Mouse (Mus musculus) CH12.LX (cell line): ENCODE data around the gene Asphd1. TPM values are rescaled to one million over a fixed set of nuclear protein-coding genes. Genes with fewer than 3 reads are reported as not detected.

Experiments
- DNase-seq: peaks from one replicate; pipeline ENCODE4 v3.0.0-alpha.2; 2013; ENCODE audit errors: extremely low read depth
- H3K27ac ChIP-seq: 2 replicates; pipeline ENCODE4 v1.5.1; 2012; ENCODE audit warnings: low read depth, mild to moderate bottlenecking, control low read depth, moderate library complexity; ENCODE audit not compliant: insufficient read depth
- H3K27me3 ChIP-seq: replicated peaks from 2 replicates; pipeline ENCODE3; 2012; ENCODE audit warnings: inconsistent platforms
- H3K36me3 ChIP-seq, 2 experiments: replicated peaks in 1 of 2; 2 replicates each; pipeline versions ENCODE3 to v1.6.1; 2012; ENCODE audit warnings: inconsistent platforms in 1 of 2, low read length in 1 of 2, mild to moderate bottlenecking in 1 of 2, mixed read lengths in 1 of 2, moderate library complexity in 1 of 2; ENCODE audit not compliant: control insufficient read depth in 1 of 2, insufficient read depth in 1 of 2
- H3K4me1 ChIP-seq, 2 experiments: 2 replicates each; pipeline ENCODE4 v1.6.1; 2012; ENCODE audit warnings: inconsistent platforms in 1 of 2, moderate library complexity in 1 of 2; ENCODE audit not compliant: insufficient read depth in 2 of 2, control insufficient read depth in 1 of 2
- H3K4me2 ChIP-seq: 2 replicates; pipeline ENCODE4 v1.6.1; 2012; ENCODE audit warnings: low read depth, mild to moderate bottlenecking, control low read depth; ENCODE audit not compliant: poor library complexity, insufficient read depth, severe bottlenecking
- H3K4me3 ChIP-seq, 3 experiments: fragments of 150-350 bp in 1 of 3; sonication (generic) in 1 of 3; replicated peaks in 1 of 3; 2 replicates each; pipeline versions ENCODE3 to v1.5.1; 2011 to 2012; ENCODE audit warnings: low read depth in 2 of 3, low read length in 2 of 3, mild to moderate bottlenecking in 2 of 3, moderate library complexity in 2 of 3, control low read depth in 1 of 3, improper control_type of control experiment in 1 of 3, inconsistent platforms in 1 of 3, mixed read lengths in 1 of 3; ENCODE audit not compliant: poor library complexity in 1 of 3
- H3K79me2 ChIP-seq: replicated peaks from 2 replicates; pipeline ENCODE4 v1.6.1; 2012; ENCODE audit warnings: mild to moderate bottlenecking, moderate library complexity; ENCODE audit not compliant: control insufficient read depth, poor library complexity, insufficient read depth, severe bottlenecking; ENCODE audit errors: extremely low read depth
- H3K9ac ChIP-seq: 2 replicates; pipeline ENCODE4 v1.6.1; 2012; ENCODE audit warnings: low read depth, mild to moderate bottlenecking, control low read depth, moderate library complexity; ENCODE audit not compliant: insufficient read depth
- H3K9me3 ChIP-seq: replicated peaks from 2 replicates; pipeline ENCODE3; 2012; ENCODE audit warnings: low read length, inconsistent platforms, mixed read lengths
- BHLHE40 ChIP-seq: IDR thresholded peaks from 2 replicates; pipeline ENCODE4 v1.6.1; 2011; ENCODE audit warnings: mild to moderate bottlenecking, low read depth, low read length, improper control_type of control experiment
- CHD1 ChIP-seq: IDR thresholded peaks from 2 replicates; pipeline ENCODE4 v1.6.1; 2012; ENCODE audit warnings: low read depth, low read length, improper control_type of control experiment, inconsistent platforms
- CHD2 ChIP-seq: IDR thresholded peaks from 2 replicates; pipeline ENCODE4 v1.6.1; 2011; ENCODE audit warnings: low read length, improper control_type of control experiment
- CTCF ChIP-seq, 2 experiments: IDR thresholded peaks in 1 of 2; conservative IDR thresholded peaks in 1 of 2; 2 replicates each; pipeline ENCODE4 v1.5.1; 2011 to 2012; ENCODE audit warnings: low read depth in 2 of 2, low read length in 2 of 2, improper control_type of control experiment in 1 of 2, inconsistent platforms in 1 of 2, mild to moderate bottlenecking in 1 of 2, moderate library complexity in 1 of 2
- E2F4 ChIP-seq: IDR thresholded peaks from 2 replicates; pipeline ENCODE4 v1.6.1; 2011; ENCODE audit warnings: low read depth, low read length, improper control_type of control experiment; ENCODE audit not compliant: insufficient replicate concordance
- ELF1 ChIP-seq: IDR thresholded peaks from 2 replicates; pipeline ENCODE4 v1.6.1; 2014; ENCODE audit warnings: low read depth, mild to moderate bottlenecking, inconsistent platforms, low read length, improper control_type of control experiment
- EP300 ChIP-seq: IDR thresholded peaks from 2 replicates; pipeline ENCODE4 v1.6.1; 2011; ENCODE audit warnings: low read length, improper control_type of control experiment
- ETS1 ChIP-seq: conservative IDR thresholded peaks from 2 replicates; pipeline ENCODE4 v1.6.1; 2012; ENCODE audit warnings: low read depth, mild to moderate bottlenecking, inconsistent platforms, low read length, improper control_type of control experiment, moderate library complexity
- GABPA ChIP-seq: IDR thresholded peaks from 2 replicates; pipeline ENCODE4 v1.6.1; 2012; ENCODE audit warnings: low read depth, low read length, improper control_type of control experiment, inconsistent platforms; ENCODE audit not compliant: insufficient replicate concordance
- HCFC1 ChIP-seq: IDR thresholded peaks from 2 replicates; pipeline ENCODE4 v1.6.1; 2012; ENCODE audit warnings: low read depth, mild to moderate bottlenecking, inconsistent platforms, low read length, improper control_type of control experiment
- IRF4 ChIP-seq: IDR thresholded peaks from 2 replicates; pipeline ENCODE4 v1.6.1; 2014; ENCODE audit warnings: low read depth, mild to moderate bottlenecking, inconsistent platforms, low read length, improper control_type of control experiment
- JUN ChIP-seq: IDR thresholded peaks from 2 replicates; pipeline ENCODE4 v1.6.1; 2011; ENCODE audit warnings: low read depth, mild to moderate bottlenecking, low read length, improper control_type of control experiment, moderate library complexity; ENCODE audit not compliant: insufficient read depth
- JUND ChIP-seq: conservative IDR thresholded peaks from 2 replicates; pipeline ENCODE4 v1.6.1; 2011; ENCODE audit warnings: low read depth, low read length, improper control_type of control experiment
- KAT2A ChIP-seq: IDR thresholded peaks from 2 replicates; pipeline ENCODE4 v1.6.1; 2012; ENCODE audit warnings: low read length, improper control_type of control experiment, inconsistent platforms; ENCODE audit not compliant: insufficient replicate concordance
- MAFK ChIP-seq: IDR thresholded peaks from 2 replicates; pipeline ENCODE4 v1.6.1; 2011; ENCODE audit warnings: low read length, improper control_type of control experiment; ENCODE audit not compliant: insufficient replicate concordance
- MAX ChIP-seq: IDR thresholded peaks from 2 replicates; pipeline ENCODE4 v1.6.1; 2011; ENCODE audit warnings: low read length, improper control_type of control experiment
- MAZ ChIP-seq: IDR thresholded peaks from 2 replicates; pipeline ENCODE4 v1.6.1; 2012; ENCODE audit warnings: low read depth, mild to moderate bottlenecking, inconsistent platforms, low read length, improper control_type of control experiment, moderate library complexity
- MEF2A ChIP-seq: IDR thresholded peaks from 2 replicates; pipeline ENCODE4 v1.6.1; 2014; ENCODE audit warnings: low read depth, mild to moderate bottlenecking, inconsistent platforms, low read length, improper control_type of control experiment, borderline replicate concordance
- MXI1 ChIP-seq: IDR thresholded peaks from 2 replicates; pipeline ENCODE4 v1.6.1; 2011; ENCODE audit warnings: mild to moderate bottlenecking, low read depth, low read length, improper control_type of control experiment
- MYC ChIP-seq: IDR thresholded peaks from 2 replicates; pipeline ENCODE4 v1.6.1; 2011; ENCODE audit warnings: low read depth, mild to moderate bottlenecking, improper control_type of control experiment, low read length
- NELFE ChIP-seq: IDR thresholded peaks from 2 replicates; pipeline ENCODE4 v1.6.1; 2011; ENCODE audit warnings: low read depth, low read length, improper control_type of control experiment
- NRF1 ChIP-seq: IDR thresholded peaks from 2 replicates; pipeline ENCODE4 v1.6.1; 2014; ENCODE audit warnings: low read depth, mild to moderate bottlenecking, inconsistent platforms, low read length, improper control_type of control experiment, moderate library complexity
- PAX5 ChIP-seq: IDR thresholded peaks from 2 replicates; pipeline ENCODE4 v1.6.1; 2012; ENCODE audit warnings: low read length, inconsistent platforms, mixed read lengths
- POLR2A ChIP-seq: IDR thresholded peaks from 2 replicates; pipeline ENCODE4 v1.6.1; 2011; ENCODE audit warnings: low read depth, mild to moderate bottlenecking, improper control_type of control experiment, low read length
- POLR2AphosphoS2 ChIP-seq: IDR thresholded peaks from 2 replicates; pipeline ENCODE4 v1.6.1; 2011; ENCODE audit warnings: low read depth, low read length, improper control_type of control experiment
- RAD21 ChIP-seq: IDR thresholded peaks from 2 replicates; pipeline ENCODE4 v1.6.1; 2011; ENCODE audit warnings: low read depth, mild to moderate bottlenecking, low read length, improper control_type of control experiment, moderate library complexity
- RCOR1 ChIP-seq: conservative IDR thresholded peaks from 2 replicates; pipeline ENCODE4 v1.6.1; 2012; ENCODE audit warnings: low read depth, mild to moderate bottlenecking, inconsistent platforms, low read length, improper control_type of control experiment
- SIN3A ChIP-seq: IDR thresholded peaks from 2 replicates; pipeline ENCODE4 v1.6.1; 2012; ENCODE audit warnings: low read length, improper control_type of control experiment, inconsistent platforms
- SMC3 ChIP-seq: IDR thresholded peaks from 2 replicates; pipeline ENCODE4 v1.6.1; 2011; ENCODE audit warnings: low read depth, low read length, improper control_type of control experiment
- TBP ChIP-seq: conservative IDR thresholded peaks from 2 replicates; pipeline ENCODE4 v1.6.1; 2011; ENCODE audit warnings: low read depth, low read length, improper control_type of control experiment
- TCF12 ChIP-seq: IDR thresholded peaks from 2 replicates; pipeline ENCODE4 v1.6.1; 2014; ENCODE audit warnings: low read depth, mild to moderate bottlenecking, inconsistent platforms, low read length, improper control_type of control experiment
- UBTF ChIP-seq: IDR thresholded peaks from 2 replicates; pipeline ENCODE4 v1.6.1; 2012; ENCODE audit warnings: low read depth, mild to moderate bottlenecking, inconsistent platforms, low read length, improper control_type of control experiment, moderate library complexity
- USF1 ChIP-seq: IDR thresholded peaks from 2 replicates; pipeline ENCODE4 v1.6.1; 2014; ENCODE audit warnings: low read depth, mild to moderate bottlenecking, inconsistent platforms, low read length, improper control_type of control experiment
- USF2 ChIP-seq: conservative IDR thresholded peaks from 2 replicates; pipeline ENCODE4 v1.6.1; 2011; ENCODE audit warnings: low read depth, low read length, improper control_type of control experiment
- ZC3H11A ChIP-seq: IDR thresholded peaks from 2 replicates; pipeline ENCODE4 v1.6.1; 2012; ENCODE audit warnings: low read depth, mild to moderate bottlenecking, inconsistent platforms, low read length, improper control_type of control experiment
- ZKSCAN1 ChIP-seq: IDR thresholded peaks from 2 replicates; pipeline ENCODE4 v1.6.1; 2012; ENCODE audit warnings: low read depth, inconsistent platforms, low read length, improper control_type of control experiment, borderline replicate concordance
- ZMIZ1 ChIP-seq: IDR thresholded peaks from 2 replicates; pipeline ENCODE4 v1.6.1; 2012; ENCODE audit warnings: low read depth, mild to moderate bottlenecking, inconsistent platforms, low read length, improper control_type of control experiment
- ZNF384 ChIP-seq: IDR thresholded peaks from 2 replicates; pipeline ENCODE4 v1.6.1; 2012; ENCODE audit warnings: low read depth, low read length, improper control_type of control experiment, inconsistent platforms
- dilution Hi-C: fragments of 300-500 bp; cut with MboI; formaldehyde crosslinking; loops from 2 replicates; pipeline ENCODE4 v1.14.3; 2020; ENCODE audit warnings: low sequenced_read_pairs; ENCODE audit not compliant: extremely low pct_unique_long_range_greater_than_20kb, extremely low pct_ligation_motif_present
- in situ Hi-C: fragments of 300-500 bp; cut with MboI; formaldehyde crosslinking; loops from 3 replicates; pipeline ENCODE4 v1.14.3; 2019; ENCODE audit warnings: low sequenced_read_pairs, low pct_ligation_motif_present, low pct_unique_long_range_greater_than_20kb, mixed read lengths
- polyA plus RNA-seq: library from polyadenylated mRNA; unstranded; fragments of >175 nt; gene quantifications from 2 replicates; pipeline ENCODE4 v1.2.1, GENCODE M21; 2012; ENCODE audit warnings: low read depth; ENCODE audit not compliant: insufficient read length
- total RNA-seq, 2 experiments: library from RNA; depleted of rRNA; stranded (reverse); fragments of 300-350 nt in 1 of 2; fragments of >200 nt in 1 of 2; gene quantifications; 2 replicates each; pipeline ENCODE4 v1.2.3; 2012 to 2014

Asphd1 gene
- total and polyA plus RNA-seq, 3 experiments = 0.08 to 1.8 TPM; not detected in 1

GRCm38 (mm10) chr7:126963548-126964286 lies 14.3 kb upstream of the Asphd1 start:
- H3K4me2 ChIP-seq = no peak overlapping the region
- no peaks in the 10 kb centered on the region for H3K27me3 ChIP-seq
- H3K4me3 ChIP-seq = no peak overlapping the region
- dilution Hi-C loops (no loop called here), in situ Hi-C loops (loop anchor here (5.0 to 10.0 kb wide), 2 partner anchors 54 to 259 kb away; partner anchors contain the start of genes Coro1a, Pagr1a and Pagr1b)
- H3K79me2 ChIP-seq = no peaks in the 10 kb centered on the region
- peaks cover 52 to 83% of the 10 kb centered on the region in 2 experiments for H3K36me3 ChIP-seq
- H3K27ac ChIP-seq = peak overlapping the region; percentile 56
- peak; percentile 96 for TF ChIP-seq EP300
- TF ChIP-seq POLR2A = no peak
- no peak for TF ChIP-seq USF1
- no peak for TF ChIP-seq ELF1
- no peak for TF ChIP-seq E2F4
- peak; percentile 69 for TF ChIP-seq TCF12
- no peak for TF ChIP-seq JUND
- 0 out of 2 replicates have a peak, but pooled peaks have one; percentile 12 for TF ChIP-seq TBP
- no peak for TF ChIP-seq ZKSCAN1
- no peak; the same call in 1 of the 2 replicates for TF ChIP-seq ZMIZ1
- peak; percentile 37; the same call in 1 of the 2 replicates for TF ChIP-seq MXI1
- TF ChIP-seq KAT2A = no peak
- no peak for TF ChIP-seq ETS1
- TF ChIP-seq PAX5 = no peak
- TF ChIP-seq GABPA = no peak
- TF ChIP-seq IRF4 = peak; percentile 96
- 0 out of 2 replicates have a peak, but pooled peaks have one; percentile 18 for TF ChIP-seq MAZ
- no peak for TF ChIP-seq POLR2AphosphoS2
- peak; percentile 63 for TF ChIP-seq RAD21
- 0 out of 2 replicates have a peak, but pooled peaks have one; percentile 10 for TF ChIP-seq NELFE
- 0 out of 2 replicates have a peak, but pooled peaks have one; percentile 20 for TF ChIP-seq CHD2
- TF ChIP-seq ZNF384 = peak; percentile 93
- peak in 1 of 2 experiments; percentile 72; a peak in 2 of 4 replicates for TF ChIP-seq CTCF (conservative IDR thresholded peaks at IDR 0.05 in 1 of 2, IDR thresholded peaks at IDR 0.05 in 1 of 2; ENCODE audit: low read depth in 2 of 2, low read length in 2 of 2)
- peak; percentile 24; the same call in 1 of the 2 replicates for TF ChIP-seq CHD1
- peak; percentile 70 for TF ChIP-seq SMC3
- peak; percentile 20; the same call in 1 of the 2 replicates for TF ChIP-seq HCFC1
- TF ChIP-seq MAFK = no peak
- TF ChIP-seq USF2 = no peak
- TF ChIP-seq RCOR1 = no peak
- TF ChIP-seq MEF2A = 0 out of 2 replicates have a peak, but pooled peaks have one; percentile 13
- TF ChIP-seq MYC = 0 out of 2 replicates have a peak, but pooled peaks have one; percentile 16
- TF ChIP-seq BHLHE40 = peak; percentile 43; the same call in 1 of the 2 replicates
- TF ChIP-seq MAX = no peak
- no peak for TF ChIP-seq UBTF
- TF ChIP-seq NRF1 = no peak
- TF ChIP-seq ZC3H11A = no peak
- no peak for TF ChIP-seq JUN
- TF ChIP-seq SIN3A = peak; percentile 34; the same call in 1 of the 2 replicates
- H3K4me1 ChIP-seq = peaks cover 17 to 53% of the 10 kb centered on the region in 2 experiments
- H3K9ac ChIP-seq = no peak overlapping the region
- peak; percentile 89 for DNase-seq
- H3K9me3 ChIP-seq = no peaks in the 10 kb centered on the region
